Mouse (Mus musculus): ENCODE measurements around the gene Ucp3. TPM values are rescaled to one million over a fixed set of nuclear protein-coding genes. Genes with fewer than 3 reads are reported as not detected.

Ucp3 gene
- polyA plus RNA-seq, 1 experiment from 2014 or later, result not detected

GRCm38 (mm10) chr7:100534216-100534615 lies 61.4 kb downstream of the Ucp3 start:
- no peak overlapping the region for H3K4me2 ChIP-seq (replicated peaks; ENCODE audit: low read depth, low read length)
- no peak overlapping the region for H3K27ac ChIP-seq (ENCODE audit: low read depth, low read length)
- no peak for ATAC-seq (ENCODE audit: low FRiP score)
- no peaks in the 10 kb centered on the region for H3K9me3 ChIP-seq (ENCODE audit: control insufficient read depth, low read length)
- H3K27me3 ChIP-seq (ENCODE audit: control insufficient read depth, insufficient read depth, low read length), result no peaks in the 10 kb centered on the region
- 87% methylated on average over 3 of the region's 3 CpGs for WGBS
- no peak overlapping the region for H3K4me3 ChIP-seq (ENCODE audit: low read depth, low read length)
- no peaks in the 10 kb centered on the region for H3K36me3 ChIP-seq (ENCODE audit: control insufficient read depth, insufficient read depth, low read length)
- no peak for DNase-seq (ENCODE audit: low spot score)
- H3K9ac ChIP-seq (ENCODE audit: low read depth, low read length), result no peak overlapping the region
- H3K4me1 ChIP-seq (replicated peaks; ENCODE audit: control insufficient read depth, insufficient read depth, low read length), result no peaks in the 10 kb centered on the region

- Histone ChIP-seq H3K36me3 (ENCODE audit: control insufficient read depth, insufficient read depth, low read length) (no peaks in the 10 kb centered on the region), H3K27me3 (ENCODE audit: control insufficient read depth, insufficient read depth, low read length) (no peaks in the 10 kb centered on the region), H3K9ac (ENCODE audit: low read depth, low read length) (no peak overlapping the region), H3K9me3 (ENCODE audit: control insufficient read depth, low read length) (no peaks in the 10 kb centered on the region), H3K4me3 (ENCODE audit: low read depth, low read length) (no peak overlapping the region), H3K4me1 (replicated peaks; ENCODE audit: control insufficient read depth, insufficient read depth, low read length) (no peaks in the 10 kb centered on the region), H3K4me2 (replicated peaks; ENCODE audit: low read depth, low read length) (no peak overlapping the region), H3K27ac (ENCODE audit: low read depth, low read length) (no peak overlapping the region)
- no peak for DNase-seq (ENCODE audit: low spot score)
- no peak for ATAC-seq (ENCODE audit: low FRiP score)
- 77% methylated on average over 2 of the region's 2 CpGs for WGBS
Measured at GRCm38 (mm10) chr7:100535831-100536230, 63.0 kb downstream of the Ucp3 start.

Other genes with a start within 250 kb of the Ucp3 start
- gene Pgm2l1, start 245.6 kb upstream of the Ucp3 start, polyA plus RNA-seq (2014; fragmentation: Nextera tagmentation; extraction: Ambion mirVana), result 9.1 and 14.9 TPM in 2 replicates
- 7.4 and 9.6 TPM in 2 replicates for gene P4ha3, start 187.5 kb upstream of the Ucp3 start, polyA plus RNA-seq (2014; fragmentation: Nextera tagmentation; extraction: Ambion mirVana)
- gene C2cd3, start 100.8 kb upstream of the Ucp3 start, polyA plus RNA-seq (2014; fragmentation: Nextera tagmentation; extraction: Ambion mirVana), result 34.3 and 40.4 TPM in 2 replicates
- gene Ppme1, start 100.7 kb upstream of the Ucp3 start, polyA plus RNA-seq (2014; fragmentation: Nextera tagmentation; extraction: Ambion mirVana), result 99.9 and 112 TPM in 2 replicates
- gene Ucp2, start 20.3 kb downstream of the Ucp3 start, polyA plus RNA-seq (2014; fragmentation: Nextera tagmentation; extraction: Ambion mirVana), result 97.7 and 99.6 TPM in 2 replicates
- gene Dnajb13, start 42.0 kb downstream of the Ucp3 start, polyA plus RNA-seq (2014; fragmentation: Nextera tagmentation; extraction: Ambion mirVana), result 7.1 and 7.8 TPM in 2 replicates
- 20.6 and 22.8 TPM in 2 replicates for gene Coa4, start 64.1 kb downstream of the Ucp3 start, polyA plus RNA-seq (2014; fragmentation: Nextera tagmentation; extraction: Ambion mirVana)
- 192 and 212 TPM in 2 replicates for gene Rab6a, start 134.4 kb downstream of the Ucp3 start, polyA plus RNA-seq (2014; fragmentation: Nextera tagmentation; extraction: Ambion mirVana)
- gene Mrpl48, start 135.3 kb downstream of the Ucp3 start, polyA plus RNA-seq (2014; fragmentation: Nextera tagmentation; extraction: Ambion mirVana), result 62.9 and 73.1 TPM in 2 replicates
- gene Plekhb1, start 189.4 kb downstream of the Ucp3 start, polyA plus RNA-seq (2014; fragmentation: Nextera tagmentation; extraction: Ambion mirVana), result 8.3 and 10.7 TPM in 2 replicates
- gene Fam168a, start 233.6 kb downstream of the Ucp3 start, polyA plus RNA-seq (2014; fragmentation: Nextera tagmentation; extraction: Ambion mirVana), result 36.8 and 48.4 TPM in 2 replicates

All from hindbrain, embryonic 11.5 days (tissue).